Mouse (Mus musculus) hindlimb bud, embryonic 11.5 days (tissue): ENCODE results near the gene Irx5.

Experiments
- DNase-seq: peaks from one replicate; pipeline ENCODE4 v3.0.0-alpha.2; 2012; ENCODE audit warnings: low read depth, low spot score; ENCODE audit errors: extremely low spot score

Gene Irx5

GRCm38 (mm10) chr8:92357398-92357981 is at the start of gene Irx5:
TSS of gene Irx5 (plus strand) at chr8:92357625.
- no peak for DNase-seq

- no peak for DNase-seq
Measured at GRCm38 (mm10) chr8:92312178-92312577, 45.2 kb upstream of the Irx5 start.

DNA sequence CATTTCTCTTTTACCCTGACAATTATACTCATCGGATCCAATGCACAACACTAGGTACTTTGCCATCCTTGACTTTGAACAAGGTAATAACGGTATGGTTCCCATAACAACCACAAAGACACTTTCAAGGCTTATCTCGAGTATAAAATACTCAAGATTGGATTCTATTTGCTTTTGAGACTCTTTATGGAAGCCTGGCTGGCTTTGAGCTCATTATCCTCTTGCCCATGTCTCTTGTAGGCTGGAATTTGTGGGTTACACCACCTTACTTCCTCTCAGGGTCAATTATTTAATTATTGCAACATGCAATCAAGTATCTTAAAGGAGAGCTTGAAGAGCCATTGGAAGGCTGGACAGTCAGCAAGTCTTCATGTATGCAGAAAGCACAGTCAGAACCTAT is 43.7 kb upstream of the Irx5 start:
- DNase-seq = no peak

- DNase-seq = no peak
Measured at GRCm38 (mm10) chr8:92323751-92324150, 33.7 kb upstream of the Irx5 start.

- DNase-seq = no peak
Measured at GRCm38 (mm10) chr8:92327176-92327575, 30.2 kb upstream of the Irx5 start.

DNA sequence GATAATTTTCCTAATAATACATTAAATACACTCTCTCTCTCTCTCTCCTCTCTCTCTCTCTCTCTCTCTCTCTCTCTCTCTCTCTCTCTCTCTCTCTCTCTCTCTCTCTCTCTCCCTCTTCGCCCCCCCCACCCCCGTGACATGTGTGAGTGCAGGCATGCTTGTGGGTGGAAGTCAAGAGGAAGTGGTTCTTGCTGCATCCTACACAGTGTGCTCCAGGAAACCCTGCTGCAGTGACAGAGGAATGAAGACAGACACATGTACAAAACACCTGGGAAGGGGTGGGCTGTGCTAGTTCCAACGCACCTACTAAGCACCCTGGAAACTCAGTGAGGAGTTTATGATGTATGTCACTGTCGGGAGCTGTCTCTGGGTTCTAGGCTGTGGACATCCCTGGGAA is 28.2 kb upstream of the Irx5 start:
- no peak for DNase-seq

DNA sequence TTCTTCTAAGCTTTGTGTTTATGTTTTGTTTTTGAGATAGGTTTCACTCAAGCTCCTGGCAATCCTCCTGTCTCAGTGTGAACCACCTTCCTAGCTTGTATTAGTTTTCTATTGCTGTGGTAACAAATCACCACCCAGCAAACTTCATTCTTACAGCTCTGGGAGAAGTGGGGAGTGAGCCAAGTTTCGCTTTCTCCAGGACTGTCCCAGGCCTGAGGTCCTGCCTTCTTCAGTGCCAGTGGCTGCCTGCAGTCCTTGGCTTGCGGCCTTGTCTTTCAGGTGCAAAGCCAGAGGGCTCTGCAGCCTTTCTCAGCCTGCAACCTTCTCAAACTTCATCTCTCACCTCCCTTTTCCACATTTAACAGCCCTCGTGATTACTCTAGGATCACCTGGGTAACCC is 25.6 kb upstream of the Irx5 start:
- no peak for DNase-seq

DNA sequence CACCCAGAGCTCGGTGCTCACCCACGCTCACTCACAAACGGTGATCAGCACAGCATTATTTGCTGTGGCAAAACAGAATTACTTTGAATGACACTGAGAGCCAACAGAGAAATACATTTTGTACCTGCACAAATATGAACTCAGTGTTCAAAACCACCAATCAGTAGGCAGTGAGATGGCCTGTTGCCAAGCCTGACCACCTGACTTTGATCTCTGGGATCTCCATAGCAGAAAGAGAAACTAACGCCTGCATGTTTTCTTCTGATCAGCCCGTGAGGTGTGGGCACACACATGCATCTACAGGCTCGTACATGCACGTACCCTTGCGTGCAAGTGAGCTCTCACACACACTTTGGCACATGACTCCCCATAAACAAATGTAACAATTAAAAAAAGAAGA is 24.0 kb upstream of the Irx5 start:
- DNase-seq = no peak

DNA sequence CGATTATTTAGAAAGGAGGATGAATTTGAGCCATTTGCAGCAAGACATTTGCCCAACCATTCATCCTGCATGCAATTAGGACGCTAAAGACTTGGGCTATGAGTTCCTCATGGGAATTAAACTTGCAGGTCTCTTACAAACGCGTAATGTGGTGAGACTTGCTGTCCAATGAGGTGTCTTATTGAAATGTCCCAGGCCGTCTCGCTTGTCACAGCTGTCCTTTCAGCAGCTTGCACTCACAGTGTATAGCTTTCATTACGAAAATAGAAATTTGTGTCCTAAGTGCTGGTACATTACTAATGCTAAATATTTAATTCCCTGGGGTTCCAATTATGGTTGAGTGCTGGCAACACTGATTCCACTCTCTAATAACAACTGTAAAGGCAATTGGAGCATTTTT is 22.3 kb upstream of the Irx5 start:
- no peak for DNase-seq

- no peak for DNase-seq
Measured at GRCm38 (mm10) chr8:92336041-92336440, 21.4 kb upstream of the Irx5 start.

GRCm38 (mm10) chr8:92343544-92343943 is 13.9 kb upstream of the Irx5 start:
- no peak for DNase-seq

GRCm38 (mm10) chr8:92349898-92350486 is 7.4 kb upstream of the Irx5 start:
- DNase-seq = no peak

DNA sequence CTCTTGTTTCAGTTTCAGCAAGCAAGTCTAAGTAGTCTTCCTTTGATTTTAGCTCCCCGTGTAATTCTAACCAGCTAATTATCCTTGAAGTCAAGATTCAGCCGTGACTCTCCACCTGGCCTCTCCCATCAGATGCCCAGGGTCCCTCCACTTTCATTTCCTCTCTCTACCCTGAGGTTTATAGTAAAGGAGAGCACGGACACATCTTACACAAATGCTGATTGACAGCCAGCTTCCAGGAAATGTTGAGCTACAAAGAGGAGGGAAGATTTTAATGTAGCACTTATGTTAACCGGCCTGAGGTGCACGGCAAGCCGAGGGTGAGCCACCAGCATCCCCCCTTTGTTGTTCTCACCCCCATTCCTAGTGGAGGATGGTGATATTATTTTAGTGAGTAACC is 4.0 kb upstream of the Irx5 start:
- no peak for DNase-seq

DNA sequence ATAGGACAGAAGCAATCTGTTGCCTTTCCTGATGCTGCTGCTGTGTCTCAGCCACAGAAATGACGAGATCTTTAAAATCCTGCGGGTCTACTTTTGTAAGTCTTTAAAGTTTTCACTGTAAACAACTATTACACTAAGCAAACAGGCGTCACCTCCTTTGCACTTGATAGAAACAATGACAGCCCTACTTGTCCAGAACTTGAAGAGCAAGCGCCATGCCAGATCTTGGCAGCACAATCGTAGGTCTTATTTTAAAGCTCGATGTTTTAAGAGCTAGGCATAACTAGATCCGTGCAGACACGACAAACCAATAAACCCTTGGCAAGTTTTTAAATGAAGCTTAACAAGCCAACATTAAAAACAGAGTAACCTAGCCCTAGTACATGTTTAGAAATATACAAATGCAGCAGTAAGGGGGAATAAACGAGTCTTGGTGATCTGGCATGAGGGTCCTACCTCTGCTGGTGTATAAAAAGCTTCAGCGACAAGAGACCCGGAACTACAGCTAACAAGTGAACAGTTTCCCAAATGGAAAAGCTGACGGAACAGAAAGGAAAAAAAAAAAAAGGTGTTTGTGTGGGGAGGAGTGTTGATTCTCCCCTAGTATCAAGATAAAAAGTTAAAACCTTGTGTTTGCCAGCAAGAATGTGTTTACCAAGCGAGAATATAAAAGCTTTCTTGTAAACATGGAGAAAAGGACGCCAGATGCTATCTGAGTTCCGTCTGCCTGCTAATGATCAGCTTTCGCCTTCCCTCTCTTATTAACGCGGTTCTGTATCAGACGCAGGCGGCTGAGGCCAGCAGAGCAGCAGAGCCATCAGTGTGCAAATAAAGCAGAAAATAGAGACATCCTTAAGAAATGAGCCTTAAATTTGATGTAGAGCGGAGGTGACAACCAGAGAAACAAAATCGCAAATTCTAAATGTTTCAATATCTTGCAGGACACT is 2.6 kb upstream of the Irx5 start:
- no peak for DNase-seq

- DNase-seq = peak; percentile 99
Measured at GRCm38 (mm10) chr8:92355701-92356612, 1.5 kb upstream of the Irx5 start.

GRCm38 (mm10) chr8:92356613-92357375 is 631 bp upstream of the Irx5 start:
- no peak for DNase-seq

- no peak for DNase-seq
Measured at GRCm38 (mm10) chr8:92358141-92358999, 945 bp downstream of the Irx5 start.

DNA sequence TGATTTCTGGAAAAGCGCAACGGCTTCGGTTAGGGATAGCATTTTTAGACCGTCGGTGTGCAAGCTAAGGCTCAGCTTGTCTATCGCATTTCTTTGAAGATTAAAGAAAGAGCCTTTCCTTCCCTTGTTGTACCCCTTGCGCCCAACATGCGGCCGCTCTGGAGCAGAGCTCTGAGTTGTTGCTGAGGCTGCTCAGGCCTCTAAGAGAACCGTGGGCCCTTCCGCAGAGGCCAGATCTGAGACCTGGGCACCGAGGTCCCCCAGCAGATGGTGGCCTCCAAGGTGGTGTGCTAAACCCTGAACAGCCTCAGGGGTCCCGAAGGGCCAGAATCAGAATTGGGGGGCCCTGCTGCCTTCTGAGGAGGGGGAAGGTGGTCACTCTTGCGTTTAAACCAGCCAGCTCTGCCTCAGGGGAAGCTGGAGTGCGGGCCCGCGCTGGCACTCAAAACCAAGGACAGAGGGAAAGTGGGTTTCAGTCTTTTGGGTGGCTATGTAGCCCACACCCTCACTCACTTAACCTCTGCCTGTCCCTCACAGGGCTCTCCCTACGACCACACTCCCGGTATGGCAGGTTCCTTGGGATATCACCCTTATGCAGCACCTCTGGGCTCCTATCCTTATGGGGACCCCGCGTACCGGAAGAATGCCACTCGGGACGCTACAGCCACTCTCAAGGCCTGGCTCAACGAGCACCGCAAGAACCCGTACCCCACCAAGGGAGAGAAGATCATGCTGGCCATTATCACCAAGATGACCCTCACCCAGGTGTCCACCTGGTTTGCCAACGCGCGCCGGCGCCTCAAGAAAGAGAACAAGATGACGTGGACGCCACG is 1.8 kb downstream of the Irx5 start:
- DNase-seq = no peak

GRCm38 (mm10) chr8:92359833-92360082 is 2.3 kb downstream of the Irx5 start:
- DNase-seq = no peak
